Mouse (Mus musculus): ENCODE results near the gene Cep104.

Gene Cep104

DNA sequence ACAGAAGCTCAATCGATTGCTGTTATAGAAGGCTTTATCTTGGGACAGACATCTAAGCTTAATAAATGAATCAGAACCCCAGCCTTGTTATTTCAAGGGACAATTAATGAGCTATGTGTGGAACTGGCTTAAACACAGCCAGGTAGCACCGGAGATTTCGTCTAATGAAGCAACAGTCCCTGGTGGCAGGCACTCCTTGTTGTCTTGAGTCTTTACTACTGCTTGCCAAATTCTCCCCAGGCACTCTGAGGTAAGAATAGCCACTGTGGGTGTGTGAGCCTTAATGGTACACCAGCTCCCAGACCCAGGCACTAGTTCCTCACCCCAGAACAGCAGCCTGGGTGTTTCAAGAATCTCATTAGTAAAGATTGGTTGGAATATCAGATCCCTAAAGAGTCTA lies 76.4 kb downstream of the Cep104 start:
- no peak for DNase-seq (ENCODE audit: low read depth, low spot score)

GRCm38 (mm10) chr4:154053065-154053464 lies 78.1 kb downstream of the Cep104 start:
- no peak for DNase-seq (ENCODE audit: low read depth, low spot score)

DNA sequence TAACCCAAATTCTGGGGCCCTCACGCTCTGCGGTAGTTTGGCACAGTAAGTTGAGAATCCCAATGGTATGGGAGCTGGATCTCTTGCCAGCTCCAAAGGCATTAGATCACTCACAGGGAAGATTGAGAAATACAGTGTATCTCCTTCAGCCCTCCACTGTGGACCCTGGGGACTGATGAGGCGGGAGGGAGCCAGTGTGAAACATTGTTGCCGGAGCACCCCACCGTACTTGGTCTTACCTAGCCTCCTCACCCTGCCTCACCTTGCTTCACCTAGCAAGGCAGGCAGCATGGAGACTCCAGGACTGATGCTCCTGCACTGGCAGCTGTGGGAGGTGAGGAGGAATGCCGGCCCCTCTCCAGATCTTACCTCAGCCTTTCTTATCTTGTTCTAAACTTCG lies 80.5 kb downstream of the Cep104 start:
- DNase-seq (ENCODE audit: low read depth, low spot score): no peak

DNA sequence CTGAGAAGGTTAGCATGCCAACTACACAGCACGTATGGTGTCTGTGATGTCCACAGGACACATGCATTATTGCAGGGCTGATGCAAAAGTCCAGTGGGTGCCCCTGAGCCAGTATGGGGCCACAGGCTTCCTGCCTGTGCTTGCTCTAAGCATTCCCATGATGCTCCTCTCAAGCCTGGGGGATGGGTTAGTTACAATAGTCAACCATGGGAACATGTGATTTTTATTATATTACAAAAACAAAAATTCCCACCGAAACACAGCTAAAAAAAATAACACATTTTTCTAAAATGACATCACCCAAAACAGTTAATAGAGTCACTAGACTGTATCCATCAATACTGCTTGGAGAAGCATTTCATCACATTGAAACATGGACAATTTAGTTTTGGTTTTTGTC lies 81.1 kb downstream of the Cep104 start:
- DNase-seq (ENCODE audit: low read depth, low spot score): peak; percentile 21

DNA sequence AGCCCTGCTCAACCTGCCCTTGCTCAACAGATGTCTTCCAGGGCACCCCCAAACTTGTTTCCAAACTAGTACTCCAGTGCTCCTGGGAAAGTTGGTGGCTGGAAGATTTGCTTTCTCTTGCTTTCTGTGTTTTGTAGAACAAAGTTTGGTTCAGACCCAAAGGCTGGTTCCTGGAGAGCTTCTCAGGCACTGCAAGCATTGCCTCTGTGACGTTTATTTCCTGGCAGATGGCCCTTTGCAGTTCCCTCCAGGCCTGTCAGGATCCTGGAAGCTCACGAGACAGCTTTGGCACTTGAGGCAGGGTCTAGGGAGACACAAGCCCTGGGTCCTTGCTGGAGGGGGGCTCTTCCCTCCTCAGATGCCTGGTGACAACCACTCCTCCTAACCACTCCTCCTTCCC lies 81.7 kb downstream of the Cep104 start:
- DNase-seq (ENCODE audit: low read depth, low spot score): no peak

DNA sequence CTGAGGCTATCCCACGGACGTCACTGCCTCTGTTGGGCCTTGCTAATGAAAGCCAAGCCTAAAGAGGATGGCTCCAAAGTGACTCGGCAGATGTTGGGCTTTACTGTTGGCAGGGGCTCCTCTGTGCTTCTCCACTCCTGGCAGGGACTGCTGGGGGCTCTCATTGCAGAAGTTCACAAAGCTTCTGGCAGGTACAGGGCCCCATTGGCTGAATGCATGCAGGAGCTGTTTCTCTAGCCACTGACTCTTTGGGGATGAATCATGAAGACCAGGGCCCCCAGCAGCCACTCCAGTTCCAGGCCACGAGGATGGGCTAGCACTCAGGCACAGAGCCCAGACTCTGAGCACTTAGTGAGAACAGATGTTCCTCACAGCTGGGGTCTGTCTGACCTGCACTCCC lies 82.7 kb downstream of the Cep104 start:
- no peak for DNase-seq (ENCODE audit: low read depth, low spot score)
